Mouse (Mus musculus): ENCODE data around the gene Smap1. TPM values are rescaled to one million over a fixed set of nuclear protein-coding genes. Genes with fewer than 3 reads are reported as not detected.

Gene Smap1
- polyA plus RNA-seq, 1 experiment from 2014 or later = 93.6 TPM

DNA sequence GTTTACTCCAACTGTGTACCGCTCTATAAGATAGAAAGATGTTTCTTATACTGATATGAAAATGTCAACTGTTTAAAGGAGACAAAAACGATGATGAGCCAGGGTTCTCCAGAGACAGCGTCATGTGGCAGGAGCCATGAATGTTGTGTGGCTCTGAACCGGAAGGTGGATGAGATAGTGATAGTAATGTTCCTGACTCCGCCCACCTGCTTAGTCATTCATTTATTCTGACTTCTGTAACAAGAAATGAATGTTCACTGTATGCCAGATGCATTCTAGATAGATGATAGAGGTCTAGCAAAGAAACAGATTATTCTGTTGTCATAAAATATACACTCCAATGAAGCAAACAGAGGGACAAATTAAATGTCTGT is 22.5 kb downstream of the Smap1 start:
- H3K27ac ChIP-seq (ENCODE audit: low read depth, low read length) = no peak overlapping the region
- no peak overlapping the region for H3K4me3 ChIP-seq (ENCODE audit: low read depth, low read length)
- H3K27me3 ChIP-seq (ENCODE audit: control insufficient read depth, insufficient read depth, low read length) = no peaks in the 10 kb centered on the region
- no peaks in the 10 kb centered on the region for H3K9me3 ChIP-seq (ENCODE audit: control insufficient read depth, low read length)
- 89% methylated on average over 5 of the region's 5 CpGs for WGBS
- H3K4me1 ChIP-seq (ENCODE audit: control insufficient read depth, insufficient read depth, low read length) = no peaks in the 10 kb centered on the region
- no peak for ATAC-seq (ENCODE audit: low read depth)
- no peaks in the 10 kb centered on the region for H3K36me3 ChIP-seq (ENCODE audit: control insufficient read depth, insufficient read depth, low read length)
- no peak overlapping the region for H3K9ac ChIP-seq (replicated peaks; ENCODE audit: low read depth, low read length)
- H3K4me2 ChIP-seq (ENCODE audit: low read depth, low read length) = no peak overlapping the region

DNA sequence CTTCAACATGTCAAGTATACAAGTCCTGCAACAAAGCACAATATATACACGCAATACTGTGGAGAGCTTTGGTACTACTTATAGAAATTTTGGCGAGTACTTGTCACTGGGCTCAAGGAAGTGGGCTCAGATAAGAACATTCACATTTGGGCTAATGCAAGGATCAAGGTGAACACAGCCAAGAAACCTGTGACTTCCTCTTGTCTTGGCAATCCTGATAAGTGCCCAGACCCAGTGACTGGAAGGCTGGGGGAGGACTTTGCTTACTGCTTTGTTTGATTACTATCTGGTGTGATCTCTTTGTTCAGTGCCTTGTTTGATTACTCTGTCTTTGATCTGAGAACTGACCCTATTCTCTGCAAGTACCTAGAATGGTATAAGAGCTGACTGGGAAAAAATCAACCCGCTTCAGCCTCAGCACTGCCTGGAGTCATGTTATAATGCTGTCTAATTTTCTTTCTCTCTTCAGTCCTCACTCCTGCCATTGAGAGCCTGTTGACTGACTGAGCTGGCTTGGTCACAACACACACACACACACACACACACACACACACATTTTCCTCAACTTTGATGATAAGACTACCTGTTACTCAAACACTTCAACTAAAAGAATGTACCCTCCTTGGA is 23.0 kb downstream of the Smap1 start:
- no peaks in the 10 kb centered on the region for H3K4me1 ChIP-seq (ENCODE audit: control insufficient read depth, insufficient read depth, low read length)
- no peaks in the 10 kb centered on the region for H3K27me3 ChIP-seq (ENCODE audit: control insufficient read depth, insufficient read depth, low read length)

DNA sequence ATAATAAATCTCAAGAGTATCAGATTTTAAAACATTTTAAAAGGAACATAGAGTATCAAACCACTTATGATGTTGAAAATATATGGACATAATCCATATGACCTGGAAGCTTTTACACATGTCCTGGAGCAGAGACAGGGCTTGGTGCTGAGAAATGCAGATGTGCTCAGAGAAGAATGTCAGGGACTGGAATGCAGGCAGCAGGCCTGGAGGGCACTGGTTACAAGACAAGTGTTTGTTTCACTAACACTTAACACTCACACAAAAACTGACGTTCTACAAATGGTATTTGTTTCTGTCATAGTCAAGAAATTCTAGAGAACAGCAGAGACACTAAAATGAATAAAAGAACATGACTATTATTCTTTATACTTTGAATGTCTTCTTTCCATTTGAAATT is 30.0 kb downstream of the Smap1 start:
- WGBS = 73% methylated on average over 1 of the region's 1 CpGs
- no peak overlapping the region for H3K27ac ChIP-seq (ENCODE audit: low read depth, low read length)
- no peaks in the 10 kb centered on the region for H3K4me1 ChIP-seq (ENCODE audit: control insufficient read depth, insufficient read depth, low read length)
- no peak overlapping the region for H3K4me3 ChIP-seq (ENCODE audit: low read depth, low read length)
- ATAC-seq (ENCODE audit: low read depth) = no peak
- H3K9ac ChIP-seq (replicated peaks; ENCODE audit: low read depth, low read length) = no peak overlapping the region
- no peaks in the 10 kb centered on the region for H3K27me3 ChIP-seq (ENCODE audit: control insufficient read depth, insufficient read depth, low read length)
- no peaks in the 10 kb centered on the region for H3K9me3 ChIP-seq (ENCODE audit: control insufficient read depth, low read length)
- no peaks in the 10 kb centered on the region for H3K36me3 ChIP-seq (ENCODE audit: control insufficient read depth, insufficient read depth, low read length)
- no peak overlapping the region for H3K4me2 ChIP-seq (ENCODE audit: low read depth, low read length)

More for the DNA sequence above, 23.0 kb downstream of the Smap1 start:
- no peaks in the 10 kb centered on the region for H3K9me3 ChIP-seq (ENCODE audit: control insufficient read depth, low read length)
- H3K9ac ChIP-seq (replicated peaks; ENCODE audit: low read depth, low read length) = no peak overlapping the region
- 86% methylated on average over 3 of the region's 3 CpGs for WGBS
- H3K4me2 ChIP-seq (ENCODE audit: low read depth, low read length) = no peak overlapping the region
- H3K4me3 ChIP-seq (ENCODE audit: low read depth, low read length) = no peak overlapping the region
- H3K36me3 ChIP-seq (ENCODE audit: control insufficient read depth, insufficient read depth, low read length) = no peaks in the 10 kb centered on the region
- H3K27ac ChIP-seq (ENCODE audit: low read depth, low read length) = no peak overlapping the region
- ATAC-seq (ENCODE audit: low read depth) = no peak

DNA sequence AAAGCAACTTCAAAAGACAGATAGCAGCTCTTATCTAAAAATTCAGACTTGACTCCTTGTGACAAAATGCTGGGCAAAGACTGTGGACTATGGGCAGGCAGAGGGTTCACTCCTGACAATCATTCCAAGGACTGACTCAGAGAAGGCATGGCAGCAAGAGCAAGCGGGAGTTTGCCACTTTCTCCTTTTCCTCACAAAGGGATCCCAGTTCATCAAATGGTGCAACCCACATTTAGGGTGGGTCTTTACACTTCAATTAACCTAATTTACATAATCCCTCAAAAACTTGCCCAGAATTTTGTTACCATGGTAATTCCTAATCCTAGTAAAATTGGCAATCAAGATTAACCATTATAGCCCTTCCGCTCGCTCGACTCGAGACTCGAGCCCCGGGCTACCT is 37.2 kb downstream of the Smap1 start:
- ATAC-seq (ENCODE audit: low read depth) = no peak

DNA sequence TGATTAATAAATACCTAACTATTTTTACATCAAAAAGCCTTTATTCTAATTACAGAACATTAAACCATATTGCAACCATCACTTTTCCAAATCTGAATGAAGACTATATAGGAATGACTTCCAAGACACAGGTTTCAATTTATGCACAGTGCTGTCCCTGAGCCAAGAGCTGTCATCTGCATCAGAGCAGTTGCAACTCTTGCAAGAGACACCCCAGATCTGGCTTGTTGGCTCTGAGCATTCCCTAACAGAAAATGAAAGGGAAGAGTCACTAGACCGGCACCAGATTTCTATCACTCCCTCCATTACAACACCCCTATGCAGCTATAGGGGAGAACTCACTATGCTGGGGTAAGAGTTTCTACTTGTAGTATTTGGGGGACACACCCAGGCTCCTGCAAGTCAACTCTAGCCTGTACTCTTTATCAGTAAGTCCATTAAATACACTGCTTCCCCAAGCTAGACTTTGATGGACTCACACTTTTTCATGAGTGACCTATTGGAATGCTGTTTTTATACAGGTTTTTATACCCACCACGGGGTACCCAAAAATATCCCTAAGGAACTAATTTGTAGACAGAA is 37.9 kb downstream of the Smap1 start:
- Histone ChIP-seq H3K4me3 (ENCODE audit: low read depth, low read length) (no peak overlapping the region), H3K9ac (replicated peaks; ENCODE audit: low read depth, low read length) (no peak overlapping the region)

More for the DNA sequence above, 37.2 kb downstream of the Smap1 start:
- no peak overlapping the region for H3K4me2 ChIP-seq (ENCODE audit: low read depth, low read length)
- H3K36me3 ChIP-seq (ENCODE audit: control insufficient read depth, insufficient read depth, low read length) = no peaks in the 10 kb centered on the region
- no peak overlapping the region for H3K9ac ChIP-seq (replicated peaks; ENCODE audit: low read depth, low read length)
- H3K27ac ChIP-seq (ENCODE audit: low read depth, low read length) = no peak overlapping the region
- no peaks in the 10 kb centered on the region for H3K27me3 ChIP-seq (ENCODE audit: control insufficient read depth, insufficient read depth, low read length)
- no peak overlapping the region for H3K4me3 ChIP-seq (ENCODE audit: low read depth, low read length)
- WGBS = 91% methylated on average over 7 of the region's 7 CpGs
- H3K4me1 ChIP-seq (ENCODE audit: control insufficient read depth, insufficient read depth, low read length) = no peaks in the 10 kb centered on the region
- no peaks in the 10 kb centered on the region for H3K9me3 ChIP-seq (ENCODE audit: control insufficient read depth, low read length)

DNA sequence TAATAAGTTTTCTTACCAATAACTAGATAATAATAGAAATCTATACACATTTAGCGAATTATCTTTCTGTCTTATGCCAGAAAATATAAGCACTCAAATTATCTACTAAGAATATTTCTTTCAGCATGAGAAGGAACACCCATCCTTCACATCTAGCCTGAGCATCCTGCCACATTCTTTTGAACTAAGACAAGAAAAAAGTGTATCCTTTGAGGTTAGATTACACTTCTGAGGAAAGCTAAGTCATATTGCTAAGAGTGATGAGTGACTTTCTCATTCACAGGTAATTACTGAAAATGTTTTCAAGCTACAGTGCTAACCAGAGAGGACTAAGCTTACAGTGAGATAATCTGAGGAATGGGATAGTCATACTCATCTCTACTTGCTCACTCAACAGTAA is 39.4 kb downstream of the Smap1 start:
- Histone ChIP-seq H3K4me3 (ENCODE audit: low read depth, low read length) (no peak overlapping the region), H3K4me1 (ENCODE audit: control insufficient read depth, insufficient read depth, low read length) (no peaks in the 10 kb centered on the region), H3K9ac (replicated peaks; ENCODE audit: low read depth, low read length) (no peak overlapping the region), H3K9me3 (ENCODE audit: control insufficient read depth, low read length) (no peaks in the 10 kb centered on the region), H3K36me3 (ENCODE audit: control insufficient read depth, insufficient read depth, low read length) (no peaks in the 10 kb centered on the region), H3K4me2 (ENCODE audit: low read depth, low read length) (no peak overlapping the region), H3K27me3 (ENCODE audit: control insufficient read depth, insufficient read depth, low read length) (no peaks in the 10 kb centered on the region), H3K27ac (ENCODE audit: low read depth, low read length) (no peak overlapping the region)
- ATAC-seq (ENCODE audit: low read depth) = no peak
- 95% methylated on average over 1 of the region's 1 CpGs for WGBS

More for the DNA sequence above, 37.9 kb downstream of the Smap1 start:
- H3K4me2 ChIP-seq (ENCODE audit: low read depth, low read length) = no peak overlapping the region
- 89% methylated on average over 2 of the region's 2 CpGs for WGBS
- ATAC-seq (ENCODE audit: low read depth) = no peak
- H3K27ac ChIP-seq (ENCODE audit: low read depth, low read length) = no peak overlapping the region
- H3K4me1 ChIP-seq (ENCODE audit: control insufficient read depth, insufficient read depth, low read length) = no peaks in the 10 kb centered on the region
- H3K9me3 ChIP-seq (ENCODE audit: control insufficient read depth, low read length) = no peaks in the 10 kb centered on the region
- H3K27me3 ChIP-seq (ENCODE audit: control insufficient read depth, insufficient read depth, low read length) = no peaks in the 10 kb centered on the region
- H3K36me3 ChIP-seq (ENCODE audit: control insufficient read depth, insufficient read depth, low read length) = no peaks in the 10 kb centered on the region

DNA sequence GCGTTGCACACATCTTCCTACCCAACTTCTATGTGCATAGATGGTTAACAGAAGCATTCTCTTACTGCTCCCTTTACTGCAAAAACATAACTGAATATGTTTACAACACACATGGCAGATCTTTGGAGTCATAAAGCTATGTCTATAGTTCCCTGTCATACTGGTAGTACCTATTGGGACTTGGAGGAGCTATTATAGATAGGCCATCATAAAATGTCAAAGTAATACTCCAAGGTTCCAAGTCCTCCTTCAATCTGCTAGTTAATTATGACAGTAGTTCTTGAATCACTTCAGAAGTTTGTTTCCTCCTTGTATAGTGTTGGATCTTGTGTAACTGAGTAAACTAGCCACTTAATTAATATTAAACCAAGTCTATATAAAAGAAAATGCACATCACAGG is 49.9 kb downstream of the Smap1 start:
- Histone ChIP-seq H3K27ac (ENCODE audit: low read depth, low read length) (no peak overlapping the region), H3K4me1 (ENCODE audit: control insufficient read depth, insufficient read depth, low read length) (no peaks in the 10 kb centered on the region), H3K9ac (replicated peaks; ENCODE audit: low read depth, low read length) (no peak overlapping the region), H3K4me3 (ENCODE audit: low read depth, low read length) (no peak overlapping the region), H3K36me3 (ENCODE audit: control insufficient read depth, insufficient read depth, low read length) (peaks cover 6% of the 10 kb centered on the region), H3K27me3 (ENCODE audit: control insufficient read depth, insufficient read depth, low read length) (no peaks in the 10 kb centered on the region), H3K9me3 (ENCODE audit: control insufficient read depth, low read length) (no peaks in the 10 kb centered on the region), H3K4me2 (ENCODE audit: low read depth, low read length) (no peak overlapping the region)
- no peak for ATAC-seq (ENCODE audit: low read depth)
- WGBS = 91% methylated on average over 1 of the region's 1 CpGs

DNA sequence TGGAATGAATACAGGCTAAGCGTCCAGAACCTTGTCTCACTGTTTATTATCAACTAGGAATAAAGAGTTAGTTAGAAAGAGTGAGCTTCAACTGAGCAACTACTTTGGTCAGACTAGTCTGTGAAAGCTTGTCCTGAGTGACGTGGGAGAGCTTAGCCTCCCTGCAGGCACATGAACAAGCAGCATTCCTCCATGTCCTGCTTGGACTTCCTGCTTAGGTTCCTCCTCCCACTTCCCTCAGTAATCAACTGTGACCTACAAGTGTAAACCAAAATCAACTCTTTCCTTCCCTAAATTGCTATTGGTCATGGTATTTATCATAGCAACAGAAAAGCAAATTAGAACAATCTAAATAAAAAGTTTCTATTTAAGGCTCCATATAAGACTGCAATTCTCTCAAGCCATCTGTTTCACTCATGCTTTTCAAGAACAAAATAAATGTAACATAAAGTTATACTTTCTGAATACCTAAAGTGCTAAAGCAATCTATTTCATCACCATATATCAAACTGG is 54.7 kb downstream of the Smap1 start:
- H3K36me3 ChIP-seq (ENCODE audit: control insufficient read depth, insufficient read depth, low read length) = peaks cover 3% of the 10 kb centered on the region
- H3K9ac ChIP-seq (replicated peaks; ENCODE audit: low read depth, low read length) = no peak overlapping the region
- H3K9me3 ChIP-seq (ENCODE audit: control insufficient read depth, low read length) = no peaks in the 10 kb centered on the region
- no peaks in the 10 kb centered on the region for H3K4me1 ChIP-seq (ENCODE audit: control insufficient read depth, insufficient read depth, low read length)
- H3K4me2 ChIP-seq (ENCODE audit: low read depth, low read length) = no peak overlapping the region
- no peak for ATAC-seq (ENCODE audit: low read depth)
- 42% methylated on average over 2 of the region's 2 CpGs for WGBS
- no peak overlapping the region for H3K27ac ChIP-seq (ENCODE audit: low read depth, low read length)
- H3K4me3 ChIP-seq (ENCODE audit: low read depth, low read length) = no peak overlapping the region
- no peaks in the 10 kb centered on the region for H3K27me3 ChIP-seq (ENCODE audit: control insufficient read depth, insufficient read depth, low read length)

DNA sequence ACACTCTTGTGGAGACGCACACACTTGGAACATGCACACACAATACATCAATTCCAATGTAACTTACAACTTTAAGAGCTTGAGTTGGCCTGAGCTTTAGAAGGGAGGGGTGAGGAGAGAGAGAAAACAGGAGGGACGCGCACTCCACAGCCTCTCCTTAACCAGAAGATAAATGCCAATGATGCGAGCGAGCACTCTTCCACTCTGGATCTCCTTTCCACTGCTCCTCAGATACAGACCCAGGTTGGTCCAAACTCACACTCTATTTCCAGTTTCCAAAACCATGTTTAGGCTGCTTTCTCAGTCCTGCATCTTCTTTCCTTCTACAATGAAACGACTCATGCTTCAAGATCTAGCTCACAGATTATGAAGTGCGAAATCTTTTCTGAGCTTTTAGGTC is 56.6 kb downstream of the Smap1 start:
- WGBS = 97% methylated on average over 7 of the region's 7 CpGs
- H3K9ac ChIP-seq (replicated peaks; ENCODE audit: low read depth, low read length) = no peak overlapping the region

More for the DNA sequence above, 56.6 kb downstream of the Smap1 start:
- H3K27ac ChIP-seq (ENCODE audit: low read depth, low read length) = no peak overlapping the region
- H3K4me1 ChIP-seq (ENCODE audit: control insufficient read depth, insufficient read depth, low read length) = no peaks in the 10 kb centered on the region
- ATAC-seq (ENCODE audit: low read depth) = no peak
- no peaks in the 10 kb centered on the region for H3K9me3 ChIP-seq (ENCODE audit: control insufficient read depth, low read length)
- H3K4me2 ChIP-seq (ENCODE audit: low read depth, low read length) = no peak overlapping the region
- no peak overlapping the region for H3K4me3 ChIP-seq (ENCODE audit: low read depth, low read length)
- H3K27me3 ChIP-seq (ENCODE audit: control insufficient read depth, insufficient read depth, low read length) = no peaks in the 10 kb centered on the region
- no peaks in the 10 kb centered on the region; the same call in none of the 2 replicates for H3K36me3 ChIP-seq (ENCODE audit: control insufficient read depth, insufficient read depth, low read length)

Measured in neural tube, embryonic 14.5 days (tissue).